ENCODE assay signal across 8 mouse cellular contexts in the genomic region with DNA sequence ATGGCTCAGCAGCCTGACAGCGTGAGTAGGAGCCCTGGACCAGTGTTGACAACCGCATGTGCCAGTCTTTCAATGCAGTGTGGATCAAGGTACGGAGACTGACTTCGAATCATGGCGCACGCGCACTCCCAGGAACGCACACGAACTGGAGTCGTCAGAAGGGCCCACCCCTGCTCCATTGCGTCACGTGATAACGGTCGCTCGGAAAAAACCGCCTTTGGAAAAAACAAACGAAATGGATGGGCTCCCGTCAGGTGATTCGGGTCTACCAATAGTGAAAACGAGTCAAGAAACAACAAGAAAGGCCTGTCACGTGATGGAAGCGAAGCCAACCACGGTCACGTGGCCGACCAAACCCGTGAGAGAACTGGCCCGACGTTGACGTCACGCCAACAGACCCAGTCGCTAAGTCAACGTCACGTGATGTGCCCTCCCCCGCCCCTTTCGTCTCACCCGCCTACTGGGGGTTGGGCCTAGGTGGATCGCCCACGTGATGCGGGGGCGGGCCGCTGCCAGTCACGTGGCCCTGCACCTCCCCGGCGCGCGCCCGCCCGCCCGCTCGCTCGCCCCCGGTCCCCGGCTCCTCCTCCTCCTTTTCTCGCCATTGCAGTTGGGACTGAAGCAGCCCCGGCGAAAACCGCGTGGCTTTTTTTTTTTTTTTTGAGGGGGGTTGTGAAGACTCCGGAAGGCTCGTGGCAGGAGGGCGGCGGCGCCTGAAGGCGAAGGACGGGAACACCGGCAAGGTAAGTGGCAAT. TPM values are rescaled to one million over a fixed set of nuclear protein-coding genes. Genes with fewer than 3 reads are reported as not detected.
A peak's percentile ranks its signal among the peaks of the same experiment; 100 is the strongest.
DNase-seq lines count a peak whose midpoint lies in the region; ATAC-seq lines count a peak whose summit lies in the region.

Gene Ilf3 (plus strand): TSS at position 515 of the 755 bp plus-strand sequence.

- H3K4me1 ChIP-seq in hindbrain, embryonic 12.5 days = peaks cover 20% of the 10 kb centered on the region

- peak within 1 kb of the TSS; percentile 94 for H3K4me3 ChIP-seq in hindbrain, embryonic 12.5 days

- H3K27me3 ChIP-seq in hindbrain, embryonic 12.5 days = 0 out of 2 replicates have a peak, but pooled peaks cover 4% of the 10 kb centered on the region

- H3K27ac ChIP-seq in hindbrain, embryonic 12.5 days = peak within 1 kb of the TSS; percentile 90

- peak within 1 kb of the TSS; percentile 88 for H3K9ac ChIP-seq in hindbrain, embryonic 12.5 days

- ATAC-seq in hindbrain, embryonic 12.5 days (ENCODE audit: low FRiP score) = peak; percentile 93

- no peaks in the 10 kb centered on the region for H3K9me3 ChIP-seq in hindbrain, embryonic 12.5 days (replicated peaks)

- H3K36me3 ChIP-seq in hindbrain, embryonic 12.5 days = peaks cover 8% of the 10 kb centered on the region; the same call in 1 of the 2 replicates

- H3K4me2 ChIP-seq in hindbrain, embryonic 12.5 days (replicated peaks) = peak within 1 kb of the TSS; percentile 84

- under 1% methylated on average over 55 of the region's 66 CpGs for WGBS in hindbrain, embryonic 12.5 days

- peak; percentile 99 for DNase-seq in NIH3T3 (ENCODE audit: low read depth)
- peak; percentile 100 for DNase-seq in cerebellum, postnatal 10 days
- DNase-seq in frontal cortex, postnatal 10 days (ENCODE audit: low spot score in 2 of 2) = peak; percentile 100
- DNase-seq in layer of hippocampus, postnatal 14 days (ENCODE audit: low spot score in 2 of 2) = peak; percentile 100
- DNase-seq in lung, postnatal 14 days = peak; percentile 100
- peak; percentile 99 for DNase-seq in retina, adult 2 months (ENCODE audit: low read depth, low spot score)
- DNase-seq in thymus, postnatal 36 days = peak; percentile 99 to 100

RNA-seq across cellular contexts. Expression of gene Ilf3, which starts in this region (rescaled TPM):
- 283 and 294 TPM in 2 replicates for polyA plus RNA-seq in hindbrain, embryonic 12.5 days (2016; fragmentation: Nextera tagmentation; extraction: Ambion mirVana)
- total RNA-seq in layer of hippocampus, postnatal 14 days (2021) = 10 to 100 TPM; 78.1 to 91.5 TPM

Comparison
In these comparisons a context has a peak if more than half of its experiments do, and no peak if none do; other contexts are left out.
1. Peak in every context shown above with its lines: DNase-seq, ATAC-seq, H3K4me3 ChIP-seq and H3K27ac ChIP-seq.